Mouse (Mus musculus) gonadal fat pad, adult 2 months (tissue): ENCODE measurements around the gene Olfr1000. TPM values are rescaled to one million over a fixed set of nuclear protein-coding genes. Genes with fewer than 3 reads are reported as not detected.
"Not testable (repeated sequence)": the region's sequence is repeated elsewhere in the genome, so short reads cannot be mapped to it uniquely, and the experiment has no call there.

ENCODE experiments used
- DNase-seq: peaks from one replicate; pipeline ENCODE4 v3.0.0-alpha.2; 2012; ENCODE audit warnings: low read depth
- polyA plus RNA-seq: library from polyadenylated mRNA; depleted of rRNA; stranded (reverse); fragments of >200 nt; gene quantifications from 2 replicates; pipeline ENCODE4 v1.2.3, GENCODE M21; 2012; rRNA removed

The Olfr1000 gene
- polyA plus RNA-seq = not detected in 2 replicates

- DNase-seq = no peak
Observed at GRCm38 (mm10) chr2:85611803-85612202, at the start of gene Olfr1000. Gene Olfr1000 (minus strand): TSS chr2:85611903.

- DNase-seq = no peak
Observed at GRCm38 (mm10) chr2:85650604-85651003, 38.9 kb upstream of the Olfr1000 start, which contains the start of gene Olfr1002. Gene Olfr1002 (minus strand): TSS chr2:85650704.

DNA sequence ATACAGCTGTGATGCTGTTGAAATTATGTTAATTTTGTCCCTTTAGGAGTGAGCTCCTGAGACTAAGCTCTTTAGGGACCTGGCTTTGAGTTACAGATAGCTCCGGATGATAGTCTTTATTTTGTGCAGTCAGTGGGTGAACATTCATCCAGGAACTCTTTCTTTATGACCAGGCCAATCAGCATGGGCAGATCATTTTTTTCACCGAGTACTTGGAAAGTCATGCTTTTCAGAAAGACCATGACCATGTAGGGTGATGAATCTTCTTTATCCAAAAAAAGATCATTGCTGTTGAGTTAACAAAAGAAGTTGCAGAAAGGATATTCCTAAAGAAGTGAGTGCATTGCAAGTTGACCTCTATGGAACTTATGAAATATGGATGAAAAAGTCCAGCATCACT is 23.1 kb downstream of the Olfr1000 start, which contains the start of gene Olfr998:
Gene Olfr998 (plus strand): TSS at position 301 of the 400 bp plus-strand sequence.
- DNase-seq = not testable (repeated sequence)

DNA sequence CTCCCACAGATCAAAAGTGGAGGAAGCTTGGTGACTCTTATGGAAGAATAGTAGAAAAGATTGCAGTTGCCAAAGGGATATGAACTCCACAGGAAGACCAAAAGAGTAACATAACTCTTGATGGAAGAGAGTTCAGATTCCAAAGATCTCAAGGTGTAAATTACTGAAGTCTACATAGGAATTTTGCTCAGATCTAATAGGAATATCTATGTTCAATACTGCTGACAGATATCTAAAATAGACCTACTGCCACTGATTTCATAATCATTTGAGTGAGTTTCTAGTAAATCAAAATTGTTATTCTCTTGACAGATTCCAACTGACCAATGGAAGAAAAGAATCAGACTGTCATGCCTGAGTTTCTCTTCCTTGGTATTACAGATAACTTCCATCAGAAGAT is 32.8 kb downstream of the Olfr1000 start, which contains the start of gene Olfr996:
Gene Olfr996 (plus strand): TSS at position 301 of the 400 bp plus-strand sequence.
- DNase-seq = no peak

DNA sequence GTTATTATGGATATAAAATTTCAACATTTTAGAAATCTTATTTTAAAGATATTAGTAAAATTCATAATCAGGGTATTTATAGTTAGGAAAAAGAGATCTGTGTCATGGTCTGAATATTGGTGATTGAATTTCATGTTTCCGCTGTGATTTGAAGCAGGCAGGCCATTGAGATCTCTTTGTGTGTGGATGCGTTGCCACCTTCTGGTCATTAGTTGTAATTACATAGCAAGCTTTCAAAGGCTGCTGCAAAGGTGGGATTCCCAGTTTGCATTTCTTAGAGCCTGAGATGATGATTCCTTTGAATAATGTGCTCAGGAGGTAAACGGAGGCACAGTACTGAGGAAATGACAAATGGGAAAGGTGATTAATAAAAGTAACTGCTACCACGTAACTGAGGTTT is 50.5 kb downstream of the Olfr1000 start:
- DNase-seq = no peak

- DNase-seq = no peak
Observed at GRCm38 (mm10) chr2:85560226-85560625, 51.5 kb downstream of the Olfr1000 start.

Other genes with a start within 250 kb of the Olfr1000 start
- gene Olfr988, start 248.7 kb downstream of the Olfr1000 start, polyA plus RNA-seq = not detected in 2 replicates
- not detected in 2 replicates for gene Olfr992, start 202.4 kb downstream of the Olfr1000 start, polyA plus RNA-seq
- gene Olfr993, start 197.0 kb downstream of the Olfr1000 start, polyA plus RNA-seq = not detected in 2 replicates
- not detected in 2 replicates for gene Olfr994, start 175.5 kb downstream of the Olfr1000 start, polyA plus RNA-seq
- not detected in 2 replicates for gene Olfr995, start 168.3 kb downstream of the Olfr1000 start, polyA plus RNA-seq
- not detected in 2 replicates for gene 4833423E24Rik, start 92.9 kb downstream of the Olfr1000 start, polyA plus RNA-seq
- not detected in 2 replicates for gene Olfr996, start 32.7 kb downstream of the Olfr1000 start, polyA plus RNA-seq
- not detected in 2 replicates for gene Olfr998, start 23.0 kb downstream of the Olfr1000 start, polyA plus RNA-seq
- not detected in 2 replicates for gene Olfr1002, start 38.8 kb upstream of the Olfr1000 start, polyA plus RNA-seq
- not detected in 2 replicates for gene Olfr154, start 52.6 kb upstream of the Olfr1000 start, polyA plus RNA-seq
- not detected in 2 replicates for gene Olfr1006, start 66.9 kb upstream of the Olfr1000 start, polyA plus RNA-seq
- not detected in 2 replicates for gene Olfr1008, start 77.5 kb upstream of the Olfr1000 start, polyA plus RNA-seq
- gene Olfr1009, start 103.5 kb upstream of the Olfr1000 start, polyA plus RNA-seq = not detected in 2 replicates
- not detected in 2 replicates for gene Olfr1012, start 150.9 kb upstream of the Olfr1000 start, polyA plus RNA-seq
- gene Olfr1013, start 155.2 kb upstream of the Olfr1000 start, polyA plus RNA-seq = not detected in 2 replicates
- gene Olfr1014, start 160.8 kb upstream of the Olfr1000 start, polyA plus RNA-seq = not detected in 2 replicates
- gene Olfr1015, start 170.1 kb upstream of the Olfr1000 start, polyA plus RNA-seq = not detected in 2 replicates
- not detected in 2 replicates for gene Olfr1016, start 190.6 kb upstream of the Olfr1000 start, polyA plus RNA-seq
- not detected in 2 replicates for gene Olfr1018, start 206.6 kb upstream of the Olfr1000 start, polyA plus RNA-seq
- gene Olfr1019, start 233.6 kb upstream of the Olfr1000 start, polyA plus RNA-seq = not detected in 2 replicates
- not detected in 2 replicates for gene Olfr1020, start 235.1 kb upstream of the Olfr1000 start, polyA plus RNA-seq